Mouse (Mus musculus) G1E (cell line): ENCODE measurements around the gene Eif4a1.

Source experiments
- CTCF ChIP-seq: IDR thresholded peaks from 2 replicates; pipeline ENCODE4 v1.5.1; 2012; ENCODE audit warnings: low read depth, low read length, inconsistent platforms, mixed read lengths
- GATA1 ChIP-seq: IDR thresholded peaks from 2 replicates; pipeline ENCODE4 v1.6.1; 2012; ENCODE audit warnings: borderline replicate concordance, low read length, inconsistent platforms, mixed read lengths
- GATA2 ChIP-seq: IDR thresholded peaks from 2 replicates; pipeline ENCODE4 v1.6.1; 2012; ENCODE audit warnings: low read depth, low read length, inconsistent platforms, borderline replicate concordance
- POLR2AphosphoS5 ChIP-seq: IDR thresholded peaks from 2 replicates; pipeline ENCODE4 v1.6.1; 2012; ENCODE audit warnings: low read depth, low read length, inconsistent platforms; ENCODE audit not compliant: insufficient replicate concordance
- TAL1 ChIP-seq: conservative IDR thresholded peaks from 2 replicates; pipeline ENCODE4 v1.6.1; 2012; ENCODE audit warnings: low read depth, low read length, inconsistent platforms, mixed read lengths

GRCm38 (mm10) chr11:69622406-69622805 lies 49.8 kb downstream of the Eif4a1 start:
- TF ChIP-seq GATA1 (no peak), CTCF (no peak), TAL1 (no peak), POLR2AphosphoS5 (no peak), GATA2 (no peak)
